Mouse (Mus musculus) small intestine, adult 2 months (tissue): ENCODE data around the gene Zfp827. TPM values are rescaled to one million over a fixed set of nuclear protein-coding genes. Genes with fewer than 3 reads are reported as not detected.

Experiments
- H3K27ac ChIP-seq: fragments of 200-500 bp; 2 replicates; pipeline ENCODE4 v1.5.1; 2012; ENCODE audit warnings: low read depth, low read length, control low read depth, inconsistent platforms; ENCODE audit not compliant: insufficient read depth
- H3K27me3 ChIP-seq: fragments of 200-500 bp; 2 replicates; pipeline ENCODE4 v1.6.1; 2012; ENCODE audit warnings: mild to moderate bottlenecking, moderate library complexity, low read length, inconsistent platforms; ENCODE audit not compliant: control insufficient read depth, insufficient read depth
- H3K36me3 ChIP-seq: fragments of 200-500 bp; 2 replicates; pipeline ENCODE4 v1.6.1; 2012; ENCODE audit warnings: mild to moderate bottlenecking, low read length, control low read depth, inconsistent platforms; ENCODE audit not compliant: control insufficient read depth, insufficient read depth
- H3K4me1 ChIP-seq: fragments of 200-500 bp; 2 replicates; pipeline ENCODE4 v1.6.1; 2012; ENCODE audit warnings: low read length, inconsistent platforms, mixed read lengths; ENCODE audit not compliant: control insufficient read depth, insufficient read depth, insufficient read length
- H3K4me3 ChIP-seq: fragments of 200-500 bp; 2 replicates; pipeline ENCODE4 v1.5.1; 2012; ENCODE audit warnings: low read depth, mild to moderate bottlenecking, control low read depth, inconsistent platforms, low read length, moderate library complexity
- CTCF ChIP-seq: fragments of 200-500 bp; IDR thresholded peaks from 2 replicates; pipeline ENCODE4 v1.5.1; 2012; ENCODE audit warnings: low read depth, mild to moderate bottlenecking, control low read depth, inconsistent platforms, low read length, moderate library complexity, mixed read lengths; ENCODE audit not compliant: insufficient replicate concordance, insufficient read length; ENCODE audit errors: extremely low read depth
- POLR2A ChIP-seq: fragments of 200-500 bp; IDR thresholded peaks from 2 replicates; pipeline ENCODE4 v1.6.1; 2012; ENCODE audit warnings: low read depth, mild to moderate bottlenecking, control low read depth, inconsistent platforms, low read length, moderate library complexity
- WGBS: fragments of 180-500 bp; shearing (Covaris S2); methylation state at CpG from one replicate; pipeline ENCODE4 v1.1.7; 2018; 5-methylcytosine and 5-hydroxymethylcytosine counted together
- polyA plus RNA-seq: library from polyadenylated mRNA; depleted of rRNA; stranded (reverse); fragments of >200 nt; gene quantifications from 2 replicates; pipeline ENCODE4 v1.2.3, GENCODE M21; 2012

The Zfp827 gene
- polyA plus RNA-seq, 1 experiment = 16.9 TPM

DNA sequence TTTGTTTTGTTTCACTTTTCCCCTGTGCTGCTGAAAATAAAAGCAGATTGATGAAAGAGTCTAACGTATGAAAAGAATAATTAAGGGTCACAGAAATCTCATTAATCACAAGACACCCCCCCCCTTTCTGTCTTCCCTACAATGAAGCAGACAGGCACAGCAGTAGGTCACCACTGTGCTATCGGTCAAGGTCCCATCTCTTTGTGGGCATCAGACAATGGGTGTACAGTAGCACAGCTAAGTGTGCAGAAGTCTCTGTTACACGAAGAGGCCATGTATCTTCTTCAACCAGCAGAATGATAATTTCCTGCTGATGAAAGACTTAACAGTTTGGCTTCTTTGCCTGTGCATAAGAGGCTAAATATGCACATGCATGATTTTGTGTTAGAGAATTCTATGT is 170.4 kb downstream of the Zfp827 start:
- TF ChIP-seq CTCF = no peak
- no peak for TF ChIP-seq POLR2A
- no peaks in the 10 kb centered on the region for H3K36me3 ChIP-seq

DNA sequence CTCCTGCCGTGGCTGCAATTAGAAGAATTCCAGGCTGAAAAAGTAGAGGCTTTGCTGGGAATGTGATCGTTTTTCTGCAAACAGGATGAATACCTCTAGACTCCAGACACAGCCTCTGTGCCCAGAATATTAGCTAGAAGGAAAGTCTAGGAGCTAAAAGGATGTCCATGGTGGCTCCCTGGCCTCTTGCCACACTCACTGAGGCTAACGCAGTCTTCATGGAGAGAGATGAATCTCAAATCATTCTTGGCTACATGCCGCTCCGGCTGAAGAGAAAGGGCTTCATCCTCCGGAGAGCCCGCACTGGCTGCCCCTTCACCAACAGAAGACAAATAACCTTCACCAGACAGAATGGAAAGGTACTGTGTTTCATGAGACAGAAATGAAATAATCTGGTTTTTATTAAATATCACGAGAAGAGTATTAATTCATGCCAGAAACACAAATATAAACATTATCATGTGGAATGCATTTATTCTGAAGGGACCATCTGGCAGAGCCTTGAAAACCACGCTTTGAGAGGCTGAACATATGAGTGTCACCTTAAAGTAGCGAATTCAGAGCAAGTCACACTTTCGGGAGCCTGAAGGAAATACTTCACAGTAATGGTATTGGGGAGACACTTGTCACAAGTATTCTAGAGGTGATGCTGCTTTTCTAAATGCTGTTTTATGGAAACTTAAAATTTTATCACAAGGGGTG is 173.4 kb downstream of the Zfp827 start:
- Histone ChIP-seq H3K27me3 (no peaks in the 10 kb centered on the region), H3K36me3 (no peaks in the 10 kb centered on the region), H3K4me1 (no peaks in the 10 kb centered on the region), H3K4me3 (no peak overlapping the region), H3K27ac (no peak overlapping the region)
- TF ChIP-seq POLR2A (no peak), CTCF (no peak)
- 73% methylated on average over 11 of the region's 11 CpGs for WGBS

More for the DNA sequence above, 170.4 kb downstream of the Zfp827 start:
- Histone ChIP-seq H3K4me3 (no peak overlapping the region), H3K27me3 (no peaks in the 10 kb centered on the region), H3K27ac (no peak overlapping the region), H3K4me1 (no peaks in the 10 kb centered on the region)
- 68% methylated on average over 3 of the region's 3 CpGs for WGBS

DNA sequence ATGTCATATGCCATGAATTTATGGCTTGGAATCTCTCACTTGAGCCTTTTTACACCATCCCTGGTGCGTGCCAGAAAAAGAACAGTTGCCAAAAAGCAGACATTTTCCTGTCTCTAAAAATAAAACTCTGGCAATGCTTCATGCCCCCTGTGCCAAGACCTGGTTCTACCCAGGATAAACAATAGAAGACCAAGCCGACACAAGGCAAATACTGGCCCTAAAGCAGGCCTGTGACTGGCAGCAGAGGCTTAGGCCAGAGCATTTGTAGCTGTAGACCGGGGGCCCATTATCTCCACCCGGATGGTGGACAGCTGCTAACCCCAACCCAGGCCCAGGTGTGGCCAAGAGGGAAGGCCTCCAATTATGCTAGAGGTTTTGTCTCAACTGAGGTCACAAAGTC is 178.7 kb downstream of the Zfp827 start:
- Histone ChIP-seq H3K27me3 (no peaks in the 10 kb centered on the region), H3K36me3 (no peaks in the 10 kb centered on the region), H3K4me3 (no peak overlapping the region), H3K27ac (no peak overlapping the region), H3K4me1 (peaks cover 10% of the 10 kb centered on the region)
- TF ChIP-seq POLR2A = no peak
- TF ChIP-seq CTCF = no peak
- 58% methylated on average over 4 of the region's 4 CpGs for WGBS

DNA sequence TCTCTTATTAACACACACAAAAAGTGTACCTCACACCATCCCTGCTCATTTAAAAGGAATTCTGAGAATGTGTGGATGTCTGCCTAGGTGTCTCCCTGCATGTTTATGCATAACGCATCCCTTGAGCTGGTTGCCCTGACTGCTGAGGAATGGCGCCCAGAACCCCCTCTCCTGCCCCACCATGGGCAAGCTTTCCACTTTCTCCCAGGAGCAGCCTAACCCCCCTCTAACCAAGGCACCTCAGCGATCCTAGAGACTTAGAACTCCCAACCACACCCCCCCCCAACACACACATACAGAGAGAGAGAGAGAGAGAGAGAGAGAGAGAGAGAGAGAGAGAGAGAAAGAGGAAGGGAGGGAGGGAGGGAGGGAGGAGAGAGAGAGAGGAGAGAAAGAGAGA is 179.9 kb downstream of the Zfp827 start:
- Histone ChIP-seq H3K4me3 (no peak overlapping the region), H3K27ac (no peak overlapping the region), H3K36me3 (no peaks in the 10 kb centered on the region), H3K4me1 (peaks cover 10% of the 10 kb centered on the region), H3K27me3 (no peaks in the 10 kb centered on the region)
- TF ChIP-seq CTCF = no peak
- no peak for TF ChIP-seq POLR2A
- WGBS = 86% methylated on average over 3 of the region's 3 CpGs

DNA sequence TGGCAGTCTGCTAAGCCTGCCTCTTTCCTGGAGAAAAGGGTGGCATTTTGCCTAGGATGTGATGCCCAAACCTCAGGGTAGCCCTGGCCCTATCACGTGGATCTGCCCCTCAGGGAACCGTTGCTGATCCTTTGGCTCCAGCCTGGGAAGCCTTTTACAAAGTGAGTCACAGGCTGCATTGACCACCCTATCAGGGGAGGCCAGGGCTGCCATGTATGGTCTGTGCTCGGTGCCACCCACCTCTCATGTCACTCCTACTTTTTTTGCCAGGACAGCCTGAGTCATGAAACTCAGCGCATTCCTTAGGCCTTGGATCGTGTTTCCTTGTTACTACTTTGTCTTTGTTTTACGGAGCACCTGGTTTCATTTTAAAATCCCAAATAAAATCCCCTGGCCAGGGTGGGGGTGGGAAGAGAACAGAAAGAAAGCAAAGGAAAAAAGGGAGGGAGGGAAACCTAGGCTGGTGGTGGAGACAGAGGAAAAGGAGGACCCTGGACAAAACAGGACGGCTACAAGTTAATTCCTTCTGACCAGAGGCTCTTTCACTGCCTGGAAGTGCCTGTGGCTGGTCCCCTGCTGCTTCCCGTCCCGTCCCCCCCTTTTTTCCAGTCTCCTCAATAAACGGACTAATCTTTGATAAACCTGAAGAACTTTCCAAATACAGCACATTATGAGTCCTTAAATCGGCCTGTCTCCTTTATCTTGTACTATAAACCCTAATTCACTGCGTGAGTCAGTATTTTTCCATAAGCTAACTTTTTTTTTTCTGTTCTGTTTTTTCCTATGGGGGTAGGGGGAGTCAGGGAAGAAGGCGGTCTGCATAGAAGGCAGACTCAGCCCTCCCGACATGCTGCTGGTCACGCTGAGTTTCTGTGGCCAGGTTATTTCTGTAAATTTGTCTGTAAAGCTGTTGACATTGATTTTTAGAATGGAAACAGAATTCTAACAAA is 180.7 kb downstream of the Zfp827 start:
- H3K4me1 ChIP-seq = peaks cover 10% of the 10 kb centered on the region
- 0 out of 2 replicates have a peak overlapping the region, but pooled peaks have one; percentile 7 for H3K4me3 ChIP-seq
- whole genome bisulfite sequencing = 32% methylated on average over 15 of the region's 15 CpGs
- TF ChIP-seq CTCF (no peak), POLR2A (no peak)
- H3K27ac ChIP-seq = no peak overlapping the region; the same call in 1 of the 2 replicates
- H3K27me3 ChIP-seq = no peaks in the 10 kb centered on the region
- H3K36me3 ChIP-seq = no peaks in the 10 kb centered on the region

DNA sequence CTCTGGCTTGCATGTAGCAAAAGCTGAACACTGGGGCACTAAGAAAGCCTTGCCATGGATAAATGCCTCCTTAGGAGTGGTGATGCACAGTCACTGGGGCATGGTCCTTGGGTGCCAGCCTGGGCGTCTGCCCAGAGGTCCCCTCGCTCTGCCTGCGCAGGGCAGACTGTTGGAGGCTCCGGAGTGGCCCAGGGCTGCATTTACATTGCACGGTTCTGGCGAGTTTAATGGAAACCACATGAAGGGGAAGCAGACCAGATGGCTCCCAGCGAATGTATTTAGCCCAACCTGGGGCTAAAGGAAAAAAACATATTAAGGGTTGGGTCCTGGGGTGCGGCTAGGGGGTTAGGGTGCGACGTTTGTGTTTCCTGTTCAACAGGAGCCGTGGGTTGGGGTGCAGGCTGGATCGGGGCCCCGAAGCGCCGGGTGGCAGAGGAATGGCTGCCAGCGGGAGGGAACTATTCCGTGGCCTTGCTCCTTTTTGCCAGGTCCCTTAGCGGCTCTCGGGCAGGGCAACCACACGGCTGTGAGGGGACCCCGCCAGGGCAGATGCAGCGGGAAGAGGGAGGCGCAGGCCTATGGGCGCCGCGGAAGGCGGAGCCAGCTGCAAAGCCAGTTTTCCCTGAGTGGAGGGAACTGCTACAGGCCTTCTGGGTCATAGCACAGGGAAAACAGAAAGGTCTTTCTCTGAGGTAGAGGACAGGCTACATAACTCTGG is 181.6 kb downstream of the Zfp827 start:
- peak overlapping the region; percentile 60 for H3K4me3 ChIP-seq
- TF ChIP-seq POLR2A (no peak), CTCF (no peak)
- no peak overlapping the region for H3K27ac ChIP-seq
- H3K27me3 ChIP-seq = no peaks in the 10 kb centered on the region
- WGBS = 6% methylated on average over 27 of the region's 27 CpGs
- H3K4me1 ChIP-seq = peaks cover 10% of the 10 kb centered on the region
- no peaks in the 10 kb centered on the region for H3K36me3 ChIP-seq
